28 mouse cellular contexts compared by ENCODE assay signal in the genomic region with DNA sequence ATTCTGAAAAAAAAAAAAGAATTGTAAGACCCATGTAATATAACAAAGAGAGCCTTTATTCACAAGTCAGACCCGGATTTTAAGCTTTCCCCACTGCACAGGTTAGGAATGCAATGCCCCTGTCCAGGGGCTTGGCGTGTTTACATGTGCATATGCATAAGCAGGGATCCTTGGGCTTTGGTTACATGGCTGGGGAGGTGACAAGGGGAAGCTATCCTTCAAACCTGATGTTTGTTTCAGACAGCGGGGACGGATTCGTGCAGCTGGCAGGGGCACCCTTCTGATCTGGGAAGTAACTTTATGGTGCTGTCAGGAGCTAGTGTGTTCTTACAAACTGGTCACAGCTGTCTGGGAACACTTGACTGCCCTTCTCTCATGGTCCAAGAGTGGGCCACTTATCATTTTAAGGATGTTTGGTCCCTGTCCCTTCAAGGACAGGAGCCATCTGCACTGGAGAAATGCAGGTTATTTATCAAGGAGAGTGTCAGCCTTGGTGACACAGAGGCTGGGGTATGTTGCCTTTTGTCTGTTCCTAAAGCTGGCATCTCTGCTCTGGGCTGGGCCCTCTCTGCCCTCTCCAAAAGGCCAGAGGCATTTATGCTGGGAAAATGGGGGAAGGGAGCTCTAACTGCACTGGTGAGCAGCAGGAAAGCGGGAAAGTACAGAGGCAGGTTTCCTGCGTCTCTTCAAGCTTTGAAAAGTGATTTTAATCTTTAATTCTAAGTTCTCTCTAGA. TPM values are rescaled to one million over a fixed set of nuclear protein-coding genes. Genes with fewer than 3 reads are reported as not detected.
DNase-seq lines count a peak whose midpoint lies in the region; ATAC-seq lines count a peak whose summit lies in the region.
"Had no signal": no experiment of that assay in that cellular context is flagged by ENCODE, and none has a peak within 500 bp of the region (broad histone marks: within the 10 kb centered on the region; RNA-seq: fewer than 3 reads in every experiment).

No protein-coding gene starts in this region.

- H3K36me3 ChIP-seq in kidney, embryonic 15.5 days, result peaks cover 15% of the 10 kb centered on the region
- H3K36me3 ChIP-seq: midbrain, embryonic 15.5 days had no signal

- peak; percentile 36 for DNase-seq in adrenal gland, adult 2 months
- no peak for DNase-seq in adrenal gland, postnatal 4 days (ENCODE audit: low spot score in 2 of 2)
- DNase-seq in kidney, adult 9 months, result no peak
- DNase-seq in R1 (ENCODE audit: low read depth, low spot score), result peak; percentile 6
- DNase-seq in embryo, embryonic 11 days, result peak; percentile 7
- no peak for DNase-seq in retina, postnatal 1 day
- DNase-seq: cerebellum, adult 9-10 months; cerebellum, postnatal 36 days; gastrocnemius, postnatal 10 days; heart, postnatal 36 days; kidney, postnatal 25 days; liver; lung, adult 2 months; lung, postnatal 10 days; spleen, adult 18-20 months; thymus, postnatal 4 days had no signal

- H3K4me3 ChIP-seq in kidney, embryonic 15.5 days (replicated peaks), result no peak overlapping the region
- H3K4me3 ChIP-seq: embryonic facial prominence, embryonic 10.5 days; embryonic facial prominence, embryonic 15.5 days; forebrain, embryonic 12.5 days; hindbrain, embryonic 12.5 days; midbrain, embryonic 10.5 days; midbrain, embryonic 15.5 days; neural tube, embryonic 15.5 days had no signal

- no peaks in the 10 kb centered on the region for H3K9me3 ChIP-seq in kidney, embryonic 15.5 days (replicated peaks)
- H3K9me3 ChIP-seq: embryonic facial prominence, embryonic 10.5 days; forebrain, embryonic 12.5 days; hindbrain, embryonic 12.5 days; midbrain, embryonic 10.5 days; midbrain, embryonic 15.5 days had no signal

- 0 out of 2 replicates have a peak, but pooled peaks cover 2% of the 10 kb centered on the region for H3K4me1 ChIP-seq in kidney, embryonic 15.5 days
- H3K4me1 ChIP-seq: embryonic facial prominence, embryonic 15.5 days; forebrain, embryonic 12.5 days; hindbrain, embryonic 12.5 days; midbrain, embryonic 10.5 days; midbrain, embryonic 15.5 days; neural tube, embryonic 15.5 days had no signal

- no peaks in the 10 kb centered on the region for H3K27me3 ChIP-seq in kidney, embryonic 15.5 days
- H3K27me3 ChIP-seq: embryonic facial prominence, embryonic 15.5 days; forebrain, embryonic 12.5 days; hindbrain, embryonic 12.5 days; midbrain, embryonic 15.5 days; neural tube, embryonic 15.5 days; Patski had no signal

- peak; percentile 87 for ATAC-seq in kidney, embryonic 15.5 days (replicated peaks; ENCODE audit: low FRiP score)
- ATAC-seq: intestine, embryonic 16.5 days; midbrain, embryonic 15.5 days; Patski had no signal

- H3K27ac ChIP-seq in kidney, embryonic 15.5 days, result peak overlapping the region; percentile 46; the same call in 1 of the 2 replicates
- H3K27ac ChIP-seq: embryonic facial prominence, embryonic 10.5 days; embryonic facial prominence, embryonic 15.5 days; forebrain, embryonic 12.5 days; hindbrain, embryonic 12.5 days; liver, embryonic 14.5 days; midbrain, embryonic 10.5 days; midbrain, embryonic 15.5 days; neural tube, embryonic 15.5 days had no signal

- H3K4me2 ChIP-seq in kidney, embryonic 15.5 days, result no peak overlapping the region
- H3K4me2 ChIP-seq: embryonic facial prominence, embryonic 15.5 days; forebrain, embryonic 12.5 days; heart, embryonic 11.5 days; hindbrain, embryonic 12.5 days; midbrain, embryonic 15.5 days; neural tube, embryonic 15.5 days had no signal

- H3K9ac ChIP-seq in kidney, embryonic 15.5 days, result no peak overlapping the region
- H3K9ac ChIP-seq: embryonic facial prominence, embryonic 15.5 days; forebrain, embryonic 12.5 days; hindbrain, embryonic 12.5 days; liver, embryonic 14.5 days; midbrain, embryonic 15.5 days; neural tube, embryonic 15.5 days had no signal

- 35% methylated on average over 7 of the region's 7 CpGs for WGBS in kidney, embryonic 15.5 days

RNA-seq across cellular contexts. Expression of gene Wdr12, which starts 19.4 kb away (rescaled TPM):
- 10 to 100 TPM; 15.8 to 17.8 TPM for total RNA-seq in adrenal gland, adult 2 months (2021)
- polyA plus RNA-seq in adrenal gland, adult 2 months (2012; rRNA removed), result 1.8 TPM in 2 replicates
- 10 to 100 TPM; 24.4 to 25.3 TPM for total RNA-seq in adrenal gland, postnatal 4 days (2021)
- polyA plus RNA-seq in kidney, embryonic 15.5 days (2015; fragmentation: Nextera tagmentation; extraction: Ambion mirVana), result 55.7 and 58.8 TPM in 2 replicates

RNA-seq across cellular contexts. Expression of gene Carf, which starts 19.8 kb away (rescaled TPM):
- 10 to 100 TPM; 10.5 to 11.7 TPM for total RNA-seq in adrenal gland, adult 2 months (2021)
- 0.81 and 1.3 TPM in 2 replicates for polyA plus RNA-seq in adrenal gland, adult 2 months (2012; rRNA removed)
- total RNA-seq in adrenal gland, postnatal 4 days (2021), result 10 to 100 TPM; 18.8 to 19.5 TPM
- 6.9 and 7.6 TPM in 2 replicates for polyA plus RNA-seq in kidney, embryonic 15.5 days (2015; fragmentation: Nextera tagmentation; extraction: Ambion mirVana)

Comparison
In these comparisons a context has a peak if more than half of its experiments do, and no peak if none do; other contexts are left out.
1. DNase-seq: peak in adrenal gland, adult 2 months (single experiment), R1 (single experiment) and embryo, embryonic 11 days (single experiment); none in adrenal gland, postnatal 4 days (0 of 2), kidney, adult 9 months (single experiment) and retina, postnatal 1 day (single experiment).